Mouse (Mus musculus): Measurements from ENCODE around the gene Eda. TPM values are rescaled to one million over a fixed set of nuclear protein-coding genes. Genes with fewer than 3 reads are reported as not detected.
"Not testable (repeated sequence)": the region's sequence is repeated elsewhere in the genome, so short reads cannot be mapped to it uniquely, and the experiment has no call there.

The Eda gene
- total and polyA plus RNA-seq, 3 experiments: 2.0 to 3.6 TPM; not detected in 1

DNA sequence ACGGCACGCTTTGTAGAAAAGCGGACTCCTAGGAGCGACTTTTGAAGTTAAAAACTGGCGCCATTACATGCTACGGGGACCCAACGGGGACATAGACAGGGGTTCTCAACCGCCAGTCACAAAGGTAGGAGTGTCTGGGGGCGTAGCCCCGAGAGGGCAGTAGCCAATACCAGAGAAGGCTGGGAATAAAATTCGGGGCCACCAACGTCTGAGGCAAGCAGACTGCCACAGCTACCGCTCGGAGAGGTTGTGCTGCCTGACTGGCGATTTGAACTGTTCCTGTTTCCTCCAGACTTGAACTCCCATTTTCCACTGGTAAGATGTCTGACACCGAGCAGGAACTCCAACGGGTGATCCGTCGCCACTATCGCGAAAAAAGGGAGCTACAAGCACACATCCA is 453.3 kb downstream of the Eda start, which contains the start of gene Otud6a:
Gene Otud6a, plus strand, starts transcription at position 321 of the 400 bp plus-strand sequence.
- H3K9me3 ChIP-seq (replicated peaks; ENCODE audit: insufficient read depth, low read length): no peaks in the 10 kb centered on the region
- TF ChIP-seq CTCF (IDR thresholded peaks at IDR 0.05 in 2 of 3, conservative IDR thresholded peaks at IDR 0.05 in 1 of 3; ENCODE audit: control insufficient read depth in 1 of 3, insufficient read depth in 1 of 3, low read depth in 2 of 3, low read length in 3 of 3, poor library complexity in 1 of 3, severe bottlenecking in 1 of 3) (no peak), EP300 (IDR thresholded peaks at IDR 0.05; ENCODE audit: low read depth in 1 of 2, low read length in 2 of 2) (no peak), HCFC1 (IDR thresholded peaks at IDR 0.05; ENCODE audit: low read depth, low read length) (no peak), POLR2AphosphoS5 (IDR thresholded peaks at IDR 0.05; ENCODE audit: borderline replicate concordance, low read depth, low read length) (no peak), GATA1 (IDR thresholded peaks at IDR 0.05; ENCODE audit: low read depth, low read length) (no peak), MAFK (IDR thresholded peaks at IDR 0.05; ENCODE audit: borderline replicate concordance, low read depth, low read length) (no peak), UBTF (IDR thresholded peaks at IDR 0.05; ENCODE audit: borderline replicate concordance, insufficient read depth, low read depth, low read length) (no peak), E2F4 (IDR thresholded peaks at IDR 0.05; ENCODE audit: borderline replicate concordance, low read depth, low read length) (no peak), POLR2AphosphoS2 (IDR thresholded peaks at IDR 0.05; ENCODE audit: low read length) (no peak), TAL1 (IDR thresholded peaks at IDR 0.05; ENCODE audit: low read length) (no peak), RAD21 (IDR thresholded peaks at IDR 0.05; ENCODE audit: low read depth, low read length) (no peak), MYC (IDR thresholded peaks at IDR 0.05; ENCODE audit: low read depth, low read length) (no peak), MAX (IDR thresholded peaks at IDR 0.05; ENCODE audit: low read length) (no peak)
- no peak within 1 kb of the TSS for H3K27ac ChIP-seq (ENCODE audit: control insufficient read depth, low read depth, low read length)
- H3K9ac ChIP-seq (ENCODE audit: control insufficient read depth, low read depth, low read length, poor library complexity, severe bottlenecking): no peak within 1 kb of the TSS
- no peak within 1 kb of the TSS for H3K4me3 ChIP-seq (ENCODE audit: control insufficient read depth in 1 of 2, insufficient read depth in 1 of 2, low read depth in 2 of 2, low read length in 2 of 2)
- no peak for DNase-seq (ENCODE audit: low read depth, low spot score)
- no peaks in the 10 kb centered on the region for H3K27me3 ChIP-seq (ENCODE audit: control insufficient read depth in 1 of 2, insufficient read depth in 2 of 2, low read length in 2 of 2)
- no peaks in the 10 kb centered on the region for H3K4me1 ChIP-seq (ENCODE audit: control insufficient read depth in 1 of 2, insufficient read depth in 2 of 2, low read length in 2 of 2)
- no peaks in the 10 kb centered on the region for H3K36me3 ChIP-seq (ENCODE audit: control insufficient read depth in 1 of 2, insufficient read depth in 2 of 2, low read length in 2 of 2)
- H3K79me2 ChIP-seq (ENCODE audit: control insufficient read depth, insufficient read depth, low read length, poor library complexity): no peaks in the 10 kb centered on the region

DNA sequence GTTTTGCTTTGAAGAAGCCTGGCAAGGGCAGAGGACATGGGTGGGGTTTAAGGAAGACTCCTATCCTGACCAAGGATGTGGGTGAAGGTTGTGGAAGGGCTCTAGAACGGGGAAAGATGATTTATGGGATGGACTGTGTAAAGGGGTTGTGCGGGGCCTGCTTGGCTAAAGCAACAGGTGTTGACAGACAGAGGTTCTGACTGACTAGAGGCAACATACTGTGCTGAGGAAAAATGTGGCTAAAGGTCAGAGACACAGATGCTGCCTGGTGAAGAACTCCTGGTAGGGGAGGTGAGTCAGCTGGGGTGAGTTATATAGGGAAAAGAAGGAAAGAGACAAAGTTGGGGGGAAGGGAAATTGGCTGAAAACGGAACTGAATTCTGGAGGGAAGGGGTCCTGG is 456.9 kb downstream of the Eda start:
- Histone ChIP-seq H3K4me1 (ENCODE audit: control insufficient read depth in 1 of 2, insufficient read depth in 2 of 2, low read length in 2 of 2) (no peaks in the 10 kb centered on the region), H3K27me3 (ENCODE audit: control insufficient read depth in 1 of 2, insufficient read depth in 2 of 2, low read length in 2 of 2) (no peaks in the 10 kb centered on the region), H3K79me2 (ENCODE audit: control insufficient read depth, insufficient read depth, low read length, poor library complexity) (no peaks in the 10 kb centered on the region), H3K27ac (ENCODE audit: control insufficient read depth, low read depth, low read length) (no peak overlapping the region), H3K9ac (ENCODE audit: control insufficient read depth, low read depth, low read length, poor library complexity, severe bottlenecking) (no peak overlapping the region), H3K9me3 (replicated peaks; ENCODE audit: insufficient read depth, low read length) (no peaks in the 10 kb centered on the region), H3K36me3 (ENCODE audit: control insufficient read depth in 1 of 2, insufficient read depth in 2 of 2, low read length in 2 of 2) (no peaks in the 10 kb centered on the region), H3K4me3 (ENCODE audit: control insufficient read depth in 1 of 2, insufficient read depth in 1 of 2, low read depth in 2 of 2, low read length in 2 of 2) (no peak overlapping the region)
- DNase-seq (ENCODE audit: low read depth, low spot score): no peak
- no peak for TF ChIP-seq E2F4 (IDR thresholded peaks at IDR 0.05; ENCODE audit: borderline replicate concordance, low read depth, low read length)
- no peak for TF ChIP-seq MAFK (IDR thresholded peaks at IDR 0.05; ENCODE audit: borderline replicate concordance, low read depth, low read length)
- TF ChIP-seq RAD21 (IDR thresholded peaks at IDR 0.05; ENCODE audit: low read depth, low read length): no peak
- no peak for TF ChIP-seq CHD2 (IDR thresholded peaks at IDR 0.05; ENCODE audit: low read length)
- no peak for TF ChIP-seq TCF12 (IDR thresholded peaks at IDR 0.05; ENCODE audit: low read depth, low read length)
- TF ChIP-seq MAZ (IDR thresholded peaks at IDR 0.05; ENCODE audit: low read depth, low read length): no peak
- no peak for TF ChIP-seq USF1 (IDR thresholded peaks at IDR 0.05; ENCODE audit: low read depth, low read length)

GRCm38 (mm10) chrX:100442617-100443016 is 467.2 kb downstream of the Eda start, which contains the start of gene Awat2:
Gene Awat2, minus strand, starts transcription at chrX:100442717.
- H3K4me3 ChIP-seq (ENCODE audit: control insufficient read depth in 1 of 2, insufficient read depth in 1 of 2, low read depth in 2 of 2, low read length in 2 of 2); H3K79me2 ChIP-seq (ENCODE audit: control insufficient read depth, insufficient read depth, low read length, poor library complexity); H3K27me3 ChIP-seq (ENCODE audit: control insufficient read depth in 1 of 2, insufficient read depth in 2 of 2, low read length in 2 of 2); H3K9ac ChIP-seq (ENCODE audit: control insufficient read depth, low read depth, low read length, poor library complexity, severe bottlenecking); H3K4me1 ChIP-seq (ENCODE audit: control insufficient read depth in 1 of 2, insufficient read depth in 2 of 2, low read length in 2 of 2); H3K9me3 ChIP-seq (replicated peaks; ENCODE audit: insufficient read depth, low read length); H3K36me3 ChIP-seq (ENCODE audit: control insufficient read depth in 1 of 2, insufficient read depth in 2 of 2, low read length in 2 of 2); DNase-seq (ENCODE audit: low read depth, low spot score); H3K27ac ChIP-seq (ENCODE audit: control insufficient read depth, low read depth, low read length): not testable (repeated sequence)

Data from MEL (cell line).